Mouse (Mus musculus): ENCODE measurements around the gene Acp5. TPM values are rescaled to one million over a fixed set of nuclear protein-coding genes. Genes with fewer than 3 reads are reported as not detected.
A peak's percentile ranks its signal among the peaks of the same experiment; 100 is the strongest.

The Acp5 gene
- total RNA-seq, 2 experiments from 2014 or later, result 0.55 to 1.1 TPM

- peak; percentile 91 for DNase-seq
- intact Hi-C loops (cut with DNase I; ENCODE audit: low total_unique reads), result no loop called here
Measured at GRCm38 (mm10) chr9:22116740-22117426, 18.6 kb downstream of the Acp5 start, which contains the start of gene Elof1. TSS of gene Elof1 (minus strand) at chr9:22117172.

- intact Hi-C loops (cut with DNase I; ENCODE audit: low total_unique reads), result no loop called here
Measured at GRCm38 (mm10) chr9:22116086-22116485, 19.4 kb downstream of the Acp5 start.

GRCm38 (mm10) chr9:22115635-22116034 is 19.9 kb downstream of the Acp5 start:
- intact Hi-C loops (cut with DNase I; ENCODE audit: low total_unique reads), result no loop called here

More at GRCm38 (mm10) chr9:22116086-22116485, 19.4 kb downstream of the Acp5 start:
- no peak for DNase-seq

DNA sequence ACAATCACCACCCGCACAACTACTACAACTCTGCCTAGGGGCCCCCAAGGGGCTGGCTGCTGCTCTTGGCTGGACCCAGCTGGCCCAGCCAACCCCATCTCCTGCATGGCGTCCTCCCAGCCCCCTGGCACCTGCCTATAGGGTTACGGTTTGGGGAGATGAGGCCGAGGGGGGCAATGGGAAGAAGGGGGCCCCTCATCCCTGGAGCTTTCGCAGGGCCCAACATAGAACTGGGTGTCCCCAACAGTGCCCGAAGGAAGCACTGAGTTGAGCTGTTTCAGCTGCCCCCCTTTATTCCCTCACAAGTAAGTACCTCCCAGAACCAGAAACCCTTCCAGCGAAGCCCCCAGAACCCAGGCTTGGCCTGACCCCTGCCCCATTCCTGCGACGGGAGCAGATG is 27.3 kb downstream of the Acp5 start:
- DNase-seq, result no peak
- intact Hi-C loops (cut with DNase I; ENCODE audit: low total_unique reads), result no loop called here

More at GRCm38 (mm10) chr9:22115635-22116034, 19.9 kb downstream of the Acp5 start:
- DNase-seq, result no peak

GRCm38 (mm10) chr9:22099922-22100321 is 35.6 kb downstream of the Acp5 start:
- intact Hi-C loops (cut with DNase I; ENCODE audit: low total_unique reads), result no loop called here
- DNase-seq, result no peak

GRCm38 (mm10) chr9:22098993-22099696 is 36.4 kb downstream of the Acp5 start, which contains the start of gene Cnn1:
TSS of gene Cnn1 (plus strand) at chr9:22099216.
- DNase-seq, result peak; percentile 27
- intact Hi-C loops (cut with DNase I; ENCODE audit: low total_unique reads), result no loop called here

- intact Hi-C loops (cut with DNase I; ENCODE audit: low total_unique reads), result no loop called here
- peak; percentile 85 for DNase-seq
Measured at GRCm38 (mm10) chr9:22095854-22096307, 39.6 kb downstream of the Acp5 start.

DNA sequence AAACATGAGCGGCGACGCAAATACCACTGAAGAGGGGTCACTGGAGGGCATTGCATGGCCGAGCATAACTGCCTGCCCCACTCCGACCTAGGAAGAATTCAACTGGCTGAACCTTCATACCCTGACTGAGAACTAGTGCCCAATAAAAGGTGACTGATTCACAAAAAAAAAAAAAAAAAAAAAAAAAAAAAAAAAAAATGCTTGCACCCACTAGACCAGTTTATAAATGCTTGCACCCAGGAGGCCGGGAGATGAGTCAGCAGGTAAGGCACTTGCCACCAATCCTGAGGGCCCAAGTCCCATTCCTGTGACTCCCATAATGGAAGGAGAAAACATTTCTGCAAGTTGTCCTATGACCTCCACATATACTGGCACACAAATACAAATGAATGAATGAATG is 42.8 kb downstream of the Acp5 start:
- intact Hi-C loops (cut with DNase I; ENCODE audit: low total_unique reads), result no loop called here
- no peak for DNase-seq

DNA sequence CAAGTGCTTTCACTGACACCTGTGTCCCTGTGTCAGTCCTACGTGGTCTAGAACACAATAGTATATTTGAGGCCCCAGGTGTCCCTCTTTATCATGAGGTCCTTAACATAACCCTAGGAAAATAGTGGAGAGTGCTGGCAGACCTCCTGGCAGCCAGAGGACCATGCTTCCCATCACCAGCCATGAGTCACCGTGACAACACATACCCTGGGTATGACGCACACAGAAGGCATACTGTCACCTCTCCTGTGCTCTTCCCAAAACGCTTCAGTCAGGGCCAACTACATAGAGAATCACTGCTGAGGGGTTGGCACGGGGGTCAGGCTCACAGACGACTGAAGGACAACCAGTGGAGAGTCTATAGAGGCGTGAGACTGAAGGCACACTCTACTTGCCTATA is 45.5 kb downstream of the Acp5 start:
- DNase-seq, result no peak
- intact Hi-C loops (cut with DNase I; ENCODE audit: low total_unique reads), result no loop called here

- intact Hi-C loops (cut with DNase I; ENCODE audit: low total_unique reads), result no loop called here
- no peak for DNase-seq
Measured at GRCm38 (mm10) chr9:22089281-22089680, 46.2 kb downstream of the Acp5 start.

- intact Hi-C loops (cut with DNase I; ENCODE audit: low total_unique reads), result no loop called here
Measured at GRCm38 (mm10) chr9:22087034-22087618, 48.4 kb downstream of the Acp5 start.

DNA sequence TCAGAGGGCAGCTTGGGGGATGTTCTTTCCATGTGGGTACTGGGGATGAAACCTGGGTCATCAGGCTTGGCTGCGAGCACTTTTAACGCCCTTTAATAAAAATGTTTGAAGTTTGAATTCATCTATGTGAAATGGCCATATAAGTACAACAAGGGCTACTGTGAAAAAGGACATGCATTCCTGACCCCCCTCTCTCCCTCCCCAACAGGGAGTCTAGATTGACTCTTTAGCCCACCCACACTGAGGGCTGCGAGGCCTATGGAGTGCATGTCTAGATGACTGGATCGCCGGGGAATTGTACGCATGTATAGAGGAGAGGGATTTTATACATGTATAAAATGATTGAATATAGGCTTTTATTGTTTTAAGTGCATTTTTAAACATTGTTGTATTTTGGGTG is 49.5 kb downstream of the Acp5 start:
- DNase-seq, result no peak
- intact Hi-C loops (cut with DNase I; ENCODE audit: low total_unique reads), result no loop called here

More at GRCm38 (mm10) chr9:22087034-22087618, 48.4 kb downstream of the Acp5 start:
- DNase-seq, result no peak

- intact Hi-C loops (cut with DNase I; ENCODE audit: low total_unique reads), result no loop called here
- DNase-seq, result peak; percentile 89
Measured at GRCm38 (mm10) chr9:22085022-22085834, 50.3 kb downstream of the Acp5 start, which contains the start of gene Ecsit. TSS of gene Ecsit (minus strand) at chr9:22085438.

GRCm38 (mm10) chr9:22084667-22085021 is 50.9 kb downstream of the Acp5 start:
- DNase-seq, result no peak
- intact Hi-C loops (cut with DNase I; ENCODE audit: low total_unique reads), result no loop called here

Small RNAs within 50 kb of the gene (microRNA-seq; reads per million reads assigned to microRNA genes)
- 0 to 0.32 reads per million in 2 experiments for gene Mir7084

Other genes starting within 250 kb of the Acp5 start
- gene Rab3d, start 217.5 kb downstream of the Acp5 start, total RNA-seq (2021), result 1 to 10 TPM; 4.1 to 6.6 TPM
- under 1 TPM; 0.33 TPM for gene Ccdc159, start 208.2 kb downstream of the Acp5 start, total RNA-seq (2021)
- gene Tmem205, start 208.2 kb downstream of the Acp5 start, total RNA-seq (2021), result 10 to 100 TPM; 13.7 to 14.2 TPM
- gene Plppr2, start 198.7 kb downstream of the Acp5 start, total RNA-seq (2021), result 1 to 10 TPM; 1.4 TPM
- 1 to 10 TPM; 2.7 to 3.6 TPM for gene Swsap1, start 180.0 kb downstream of the Acp5 start, total RNA-seq (2021)
- gene Epor, start 172.2 kb downstream of the Acp5 start, total RNA-seq (2021), result 1 to 10 TPM; 1.3 to 2.2 TPM
- under 1 TPM; 0.18 to 0.21 TPM for gene Rgl3, start 146.3 kb downstream of the Acp5 start, total RNA-seq (2021)
- not detected for gene Ccdc151, start 133.1 kb downstream of the Acp5 start, total RNA-seq (2021)
- 10 to 100 TPM; 28.6 to 29.8 TPM for gene Prkcsh, start 132.9 kb downstream of the Acp5 start, total RNA-seq (2021)
- gene Elavl3, start 83.7 kb downstream of the Acp5 start, total RNA-seq (2021), result under 1 TPM; 0.14 to 0.73 TPM
- gene Gm49318, start 64.5 kb downstream of the Acp5 start, total RNA-seq (2021), result not detected
- 1 to 10 TPM; 2.6 to 3.2 TPM for gene Zfp653, start 64.3 kb downstream of the Acp5 start, total RNA-seq (2021)
- 10 to 100 TPM; 68.5 to 72.2 TPM for gene Ecsit, start 50.3 kb downstream of the Acp5 start, total RNA-seq (2021)
- 1 to 10 TPM; 1.7 to 7.9 TPM for gene Cnn1, start 36.5 kb downstream of the Acp5 start, total RNA-seq (2021)
- 10 to 100 TPM; 30.1 to 32.7 TPM for gene Elof1, start 18.5 kb downstream of the Acp5 start, total RNA-seq (2021)
- 10 to 100 TPM; 29.3 to 30.3 TPM for gene Pigyl, start 21.1 kb upstream of the Acp5 start, total RNA-seq (2021)
- not detected for gene Zfp872, start 52.4 kb upstream of the Acp5 start, total RNA-seq (2021)
- 1 to 10 TPM; 7.8 TPM for gene Zfp809, start 90.0 kb upstream of the Acp5 start, total RNA-seq (2021)
- gene Zfp599, start 124.2 kb upstream of the Acp5 start, total RNA-seq (2021), result under 1 TPM in 1 of 2 experiments, not detected in 1; 0.08 TPM
- 1 to 10 TPM; 1.4 to 1.6 TPM for gene Zfp810, start 171.9 kb upstream of the Acp5 start, total RNA-seq (2021)

Data from gastrocnemius, postnatal 14 days (tissue).